Mouse (Mus musculus): ENCODE measurements around the gene Frmd6. TPM values are rescaled to one million over a fixed set of nuclear protein-coding genes. Genes with fewer than 3 reads are reported as not detected.

The Frmd6 gene
- total RNA-seq, 2 experiments from 2014 or later, result 39.2 to 39.3 TPM

Other genes with a start within 250 kb of the Frmd6 start
- gene Actr10, start 112.3 kb downstream of the Frmd6 start, total RNA-seq (2021), result 100 to 1,000 TPM; 206 to 212 TPM
- gene Psma3, start 149.1 kb downstream of the Frmd6 start, total RNA-seq (2021), result 100 to 1,000 TPM; 326 to 333 TPM
- gene Arid4a, start 190.5 kb downstream of the Frmd6 start, total RNA-seq (2021), result 10 to 100 TPM; 28.1 to 29.1 TPM